Mouse (Mus musculus) limb, embryonic 12.5 days (tissue): ENCODE measurements around the gene Lrrc31. TPM values are rescaled to one million over a fixed set of nuclear protein-coding genes. Genes with fewer than 3 reads are reported as not detected.

ENCODE experiments used
- polyA plus RNA-seq: library from polyadenylated mRNA; unstranded; fragments of >200 nt; fragmentation: Nextera tagmentation; extraction: Ambion mirVana; gene quantifications from 2 replicates; pipeline ENCODE4 v1.2.1, GENCODE M21; 2016

Lrrc31 gene
- polyA plus RNA-seq, 1 experiment from 2014 or later: not detected

Other genes with a start within 250 kb of the Lrrc31 start
- 187 TPM in 2 replicates for gene Mecom, start 151.8 kb downstream of the Lrrc31 start, polyA plus RNA-seq
- 0.10 TPM in 1 of 2 replicates, not detected in the other for gene Actrt3, start 99.9 kb downstream of the Lrrc31 start, polyA plus RNA-seq
- 36.3 and 37.9 TPM in 2 replicates for gene Mynn, start 97.8 kb downstream of the Lrrc31 start, polyA plus RNA-seq
- gene Lrriq4, start 55.3 kb downstream of the Lrrc31 start, polyA plus RNA-seq: not detected in 2 replicates
- gene Lrrc34, start 52.0 kb downstream of the Lrrc31 start, polyA plus RNA-seq: 1.5 and 1.7 TPM in 2 replicates
- gene Samd7, start 46.5 kb upstream of the Lrrc31 start, polyA plus RNA-seq: not detected in 2 replicates
- 83.9 and 92.1 TPM in 2 replicates for gene Sec62, start 93.0 kb upstream of the Lrrc31 start, polyA plus RNA-seq
- 1.2 and 1.8 TPM in 2 replicates for gene Gpr160, start 156.1 kb upstream of the Lrrc31 start, polyA plus RNA-seq